Mouse (Mus musculus) hindbrain, embryonic 16.5 days (tissue): ENCODE measurements around the gene Rhox2a. TPM values are rescaled to one million over a fixed set of nuclear protein-coding genes. Genes with fewer than 3 reads are reported as not detected.
"Not testable (repeated sequence)": the region's sequence is repeated elsewhere in the genome, so short reads cannot be mapped to it uniquely, and the experiment has no call there.

ENCODE experiments used
- ATAC-seq: fragments of 200-750 bp; cut with Nextera tagmentation; 2 replicates; pipeline ENCODE4 v1.8.0; 2017; ENCODE audit warnings: moderate TSS enrichment, moderate library complexity
- H3K27ac ChIP-seq: fragments of 300-500 bp; sonication (generic); 2 replicates; pipeline ENCODE4 v1.5.1; 2014; ENCODE audit warnings: low read depth, mild to moderate bottlenecking, control low read depth, low read length, moderate library complexity
- H3K27me3 ChIP-seq: fragments of 300-500 bp; sonication (generic); replicated peaks from 2 replicates; pipeline ENCODE4 v1.6.1; 2014; ENCODE audit warnings: low read length; ENCODE audit not compliant: control insufficient read depth, insufficient read depth
- H3K36me3 ChIP-seq: fragments of 300-500 bp; sonication (generic); 2 replicates; pipeline ENCODE4 v1.6.1; 2014; ENCODE audit warnings: mild to moderate bottlenecking, low read length, moderate library complexity, mixed read lengths; ENCODE audit not compliant: control insufficient read depth, insufficient read depth
- H3K4me1 ChIP-seq: fragments of 300-500 bp; sonication (generic); 2 replicates; pipeline ENCODE4 v1.6.1; 2014; ENCODE audit warnings: low read depth, low read length; ENCODE audit not compliant: control insufficient read depth, insufficient read depth
- H3K4me2 ChIP-seq: fragments of 300-500 bp; sonication (generic); 2 replicates; pipeline ENCODE4 v1.6.1; 2014; ENCODE audit warnings: mild to moderate bottlenecking, low read length, control low read depth, moderate library complexity
- H3K4me3 ChIP-seq: fragments of 300-500 bp; sonication (generic); 2 replicates; pipeline ENCODE4 v1.5.1; 2014; ENCODE audit warnings: mild to moderate bottlenecking, low read length, control low read depth, moderate library complexity
- H3K9ac ChIP-seq: fragments of 300-500 bp; sonication (generic); 2 replicates; pipeline ENCODE4 v1.6.1; 2014; ENCODE audit warnings: low read depth, mild to moderate bottlenecking, control low read depth, low read length, moderate library complexity
- H3K9me3 ChIP-seq: fragments of 300-500 bp; sonication (generic); 2 replicates; pipeline ENCODE4 v1.6.1; 2014; ENCODE audit warnings: mild to moderate bottlenecking, low read length, moderate library complexity; ENCODE audit not compliant: control insufficient read depth
- WGBS: fragments of 180-500 bp; shearing (Covaris S2); extraction: QIAGEN DNeasy Blood & Tissue Kit; methylation state at CpG from one replicate; pipeline ENCODE4 v1.1.7; 2014; 5-methylcytosine and 5-hydroxymethylcytosine counted together
- polyA plus RNA-seq: library from polyadenylated mRNA; unstranded; fragments of >200 nt; fragmentation: Nextera tagmentation; extraction: Ambion mirVana; gene quantifications from 2 replicates; pipeline ENCODE4 v1.2.1, GENCODE M21; 2015

The Rhox2a gene
- polyA plus RNA-seq = not detected in 2 replicates

DNA sequence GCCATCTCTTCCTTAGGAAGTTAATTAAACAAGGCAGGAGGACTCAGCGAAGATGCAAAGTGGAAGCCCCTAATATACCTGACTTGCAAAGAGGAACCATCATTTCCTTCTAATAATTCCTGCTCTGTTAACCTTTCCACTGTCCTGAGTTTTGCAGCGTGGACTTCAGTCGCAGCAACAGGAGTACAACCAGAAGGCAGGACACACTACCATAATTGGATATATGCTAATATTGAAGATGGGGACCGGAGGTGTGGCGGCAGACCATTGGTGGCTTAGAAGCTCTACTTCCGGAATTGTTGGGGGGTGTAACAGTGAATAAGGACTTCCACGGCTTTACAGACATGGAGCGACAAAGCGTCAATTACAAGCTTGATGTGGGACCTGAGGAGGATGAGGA is at the start of gene Rhox2a:
Gene Rhox2a, plus strand, starts transcription at position 301 of the 400 bp plus-strand sequence.
- not testable (repeated sequence) for H3K4me3 ChIP-seq, H3K36me3 ChIP-seq, H3K9me3 ChIP-seq, H3K27me3 ChIP-seq, ATAC-seq, H3K4me2 ChIP-seq, H3K4me1 ChIP-seq, H3K9ac ChIP-seq, H3K27ac ChIP-seq
- no CpG with 5 or more reads among the region's 9 CpGs for WGBS

DNA sequence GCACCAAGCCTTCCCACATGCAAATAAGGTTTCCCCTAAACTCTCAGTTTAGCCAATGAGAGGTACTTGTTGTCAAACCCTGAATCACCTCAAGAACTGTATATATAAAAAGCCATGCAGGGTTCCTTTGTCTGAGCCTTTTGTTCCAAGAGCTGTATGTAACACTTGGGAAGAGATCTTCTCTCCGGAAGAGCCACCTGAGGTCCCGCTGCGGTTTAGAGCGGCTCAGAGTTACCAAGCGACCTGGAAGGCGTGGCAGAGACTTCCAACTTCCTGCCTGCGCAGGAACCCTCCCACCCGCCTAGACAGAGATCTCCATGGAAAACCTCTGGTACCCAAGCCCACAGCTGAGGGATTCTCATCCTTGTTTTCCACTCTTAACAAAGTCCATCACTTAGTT is 46.1 kb upstream of the Rhox2a start:
- Histone ChIP-seq H3K4me1 (no peaks in the 10 kb centered on the region), H3K9me3 (no peaks in the 10 kb centered on the region; the same call in 1 of the 2 replicates), H3K36me3 (no peaks in the 10 kb centered on the region), H3K4me3 (no peak overlapping the region), H3K27ac (no peak overlapping the region), H3K27me3 (no peaks in the 10 kb centered on the region), H3K4me2 (no peak overlapping the region), H3K9ac (no peak overlapping the region)
- ATAC-seq = no peak
- 59% methylated on average over 8 of the region's 8 CpGs for WGBS

DNA sequence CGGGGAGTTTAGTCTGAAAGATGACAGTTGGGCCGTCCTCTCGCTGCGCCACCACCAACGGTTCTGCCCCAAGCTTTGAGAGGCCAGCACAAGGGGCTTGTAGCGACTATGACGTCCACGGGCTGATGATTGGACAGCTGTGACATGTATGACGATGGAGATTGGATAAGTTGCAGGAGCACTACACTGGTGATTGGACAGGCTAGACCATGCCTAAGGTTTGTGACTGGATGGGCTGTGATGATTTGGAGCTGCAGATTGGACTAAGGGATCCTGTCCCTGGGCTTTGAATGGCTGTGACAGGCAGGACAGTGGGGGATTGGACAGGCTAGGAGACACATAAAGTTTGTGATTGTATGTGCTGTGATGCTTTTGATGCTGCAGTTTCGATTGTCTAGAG is 33.8 kb upstream of the Rhox2a start, which contains the start of gene Gm9:
Gene Gm9, minus strand, starts transcription at position 101 of the 400 bp plus-strand sequence.
- Histone ChIP-seq H3K27me3 (no peaks in the 10 kb centered on the region), H3K36me3 (no peaks in the 10 kb centered on the region), H3K4me1 (no peaks in the 10 kb centered on the region), H3K27ac (no peak within 1 kb of the TSS), H3K4me2 (no peak within 1 kb of the TSS), H3K4me3 (no peak within 1 kb of the TSS), H3K9me3 (0 out of 2 replicates have a peak, but pooled peaks cover 2% of the 10 kb centered on the region), H3K9ac (no peak within 1 kb of the TSS)
- ATAC-seq = no peak
- WGBS = 91% methylated on average over 10 of the region's 10 CpGs

DNA sequence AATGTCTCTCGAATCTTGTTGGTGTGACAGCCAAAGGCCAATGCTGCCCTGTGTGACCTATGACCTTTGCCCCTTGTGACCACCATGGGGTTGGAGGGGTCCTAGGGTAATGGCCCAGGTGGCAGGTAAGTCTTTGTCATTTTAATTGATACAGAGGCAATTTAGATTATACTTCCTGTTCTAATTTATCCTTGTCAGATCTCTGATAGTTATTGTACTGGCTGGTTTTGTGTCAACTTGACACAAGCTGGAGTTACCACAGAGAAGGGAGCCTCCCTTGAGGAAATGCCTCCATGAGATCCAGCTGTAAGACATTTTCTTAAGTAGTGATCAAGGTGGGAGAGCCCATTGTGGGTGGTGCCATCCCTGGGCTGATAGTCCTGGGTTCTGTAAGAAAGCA is 22.6 kb upstream of the Rhox2a start, which contains the start of gene Rhox1:
Gene Rhox1, minus strand, starts transcription at position 101 of the 400 bp plus-strand sequence.
- 73% methylated on average over 1 of the region's 1 CpGs for WGBS
- not testable (repeated sequence) for ATAC-seq, H3K4me1 ChIP-seq, H3K9me3 ChIP-seq, H3K9ac ChIP-seq, H3K36me3 ChIP-seq, H3K4me2 ChIP-seq, H3K4me3 ChIP-seq, H3K27me3 ChIP-seq, H3K27ac ChIP-seq

DNA sequence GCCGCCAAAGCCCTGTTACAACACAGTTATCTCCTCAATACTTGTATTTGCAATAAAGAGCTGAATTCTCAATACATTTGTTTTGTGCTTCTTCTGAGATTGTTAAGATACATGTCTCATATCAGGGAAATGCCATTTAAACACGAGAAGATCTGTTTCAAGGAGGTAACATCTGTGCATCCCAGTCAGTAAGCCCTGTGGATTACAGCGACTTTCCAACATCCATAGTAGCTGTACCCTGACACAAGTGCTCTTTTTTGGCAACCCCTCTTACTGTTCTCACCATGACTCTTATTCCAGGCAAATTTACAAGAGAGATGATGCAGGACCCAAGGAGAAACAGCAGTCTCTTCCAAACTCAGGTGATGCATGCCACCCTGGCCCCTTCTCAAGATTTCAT is 4.8 kb downstream of the Rhox2a start, which contains the start of gene Rhox3a:
Gene Rhox3a, plus strand, starts transcription at position 301 of the 400 bp plus-strand sequence.
- H3K9me3 ChIP-seq, H3K9ac ChIP-seq, H3K27ac ChIP-seq, H3K27me3 ChIP-seq, ATAC-seq, H3K4me2 ChIP-seq, H3K4me1 ChIP-seq, H3K4me3 ChIP-seq, H3K36me3 ChIP-seq: not testable (repeated sequence)
- 88% methylated on average over 1 of the region's 3 CpGs for WGBS

DNA sequence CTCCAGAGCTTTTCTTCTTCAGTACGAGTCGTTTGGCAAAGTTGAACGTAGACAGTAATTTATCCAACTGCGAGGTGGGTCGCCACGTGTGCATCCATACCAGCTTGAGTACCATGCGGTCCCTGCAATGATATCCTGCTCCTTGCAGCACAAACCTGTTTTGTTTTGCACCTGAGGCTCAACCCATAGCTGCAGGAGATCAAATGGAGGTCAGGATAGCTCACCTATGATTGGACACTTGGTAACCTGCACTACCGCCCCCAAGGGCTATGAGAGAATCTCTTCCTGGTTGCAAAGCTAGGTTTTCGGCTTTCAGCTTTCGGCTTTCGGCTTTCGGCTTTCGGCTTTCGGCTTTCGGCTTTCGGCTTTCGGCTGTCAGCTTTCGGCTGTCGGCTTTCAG is 20.3 kb downstream of the Rhox2a start, which contains the start of gene Rhox4a:
Gene Rhox4a, plus strand, starts transcription at position 301 of the 400 bp plus-strand sequence.
- H3K4me3 ChIP-seq, ATAC-seq, H3K36me3 ChIP-seq, H3K9ac ChIP-seq, H3K4me1 ChIP-seq, H3K27me3 ChIP-seq, H3K4me2 ChIP-seq, H3K27ac ChIP-seq, H3K9me3 ChIP-seq: not testable (repeated sequence)
- 97% methylated on average over 10 of the region's 19 CpGs for WGBS

Other genes starting within 250 kb of the Rhox2a start
- 0.10 and 0.16 TPM in 2 replicates for gene Sowahd, start 196.1 kb upstream of the Rhox2a start, polyA plus RNA-seq
- gene Rpl39, start 159.6 kb upstream of the Rhox2a start, polyA plus RNA-seq = 227 and 236 TPM in 2 replicates
- 24.8 and 27.2 TPM in 2 replicates for gene Upf3b, start 134.7 kb upstream of the Rhox2a start, polyA plus RNA-seq
- gene Nkap, start 118.2 kb upstream of the Rhox2a start, polyA plus RNA-seq = 20.7 and 24.0 TPM in 2 replicates
- 0.28 and 0.36 TPM in 2 replicates for gene Akap14, start 76.1 kb upstream of the Rhox2a start, polyA plus RNA-seq
- 639 and 741 TPM in 2 replicates for gene Ndufa1, start 53.8 kb upstream of the Rhox2a start, polyA plus RNA-seq
- 21.0 and 26.6 TPM in 2 replicates for gene Rnf113a1, start 53.7 kb upstream of the Rhox2a start, polyA plus RNA-seq
- gene Gm9, start 33.9 kb upstream of the Rhox2a start, polyA plus RNA-seq = not detected in 2 replicates
- not detected in 2 replicates for gene Rhox1, start 22.7 kb upstream of the Rhox2a start, polyA plus RNA-seq
- not detected in 2 replicates for gene Rhox3a, start 4.9 kb downstream of the Rhox2a start, polyA plus RNA-seq
- not detected in 2 replicates for gene Rhox4a, start 20.4 kb downstream of the Rhox2a start, polyA plus RNA-seq
- not detected in 2 replicates for gene Rhox3a2, start 135.1 kb downstream of the Rhox2a start, polyA plus RNA-seq
- gene Rhox4a2, start 145.9 kb downstream of the Rhox2a start, polyA plus RNA-seq = not detected in 2 replicates
- not detected in 2 replicates for gene Rhox2b, start 167.1 kb downstream of the Rhox2a start, polyA plus RNA-seq
- not detected in 2 replicates for gene Rhox4b, start 187.5 kb downstream of the Rhox2a start, polyA plus RNA-seq
- not detected in 2 replicates for gene Rhox2c, start 208.7 kb downstream of the Rhox2a start, polyA plus RNA-seq
- not detected in 2 replicates for gene Rhox3c, start 213.6 kb downstream of the Rhox2a start, polyA plus RNA-seq
- not detected in 2 replicates for gene Rhox4c, start 235.4 kb downstream of the Rhox2a start, polyA plus RNA-seq
- not detected in 2 replicates for gene Rhox2d, start 248.5 kb downstream of the Rhox2a start, polyA plus RNA-seq